Mouse (Mus musculus): Measurements from ENCODE around the gene Shc2.

The Shc2 gene

GRCm38 (mm10) chr10:79580356-79580755 is 57.4 kb downstream of the Shc2 start:
- DNase-seq (ENCODE audit: low read depth), result no peak

GRCm38 (mm10) chr10:79579781-79580180 is 57.9 kb downstream of the Shc2 start:
- no peak for DNase-seq (ENCODE audit: low read depth)

- DNase-seq (ENCODE audit: low read depth), result no peak
These were observed 58.8 kb downstream of the Shc2 start for GRCm38 (mm10) chr10:79578891-79579290.

GRCm38 (mm10) chr10:79578276-79578675 is 59.4 kb downstream of the Shc2 start:
- DNase-seq (ENCODE audit: low read depth), result no peak

- no peak for DNase-seq (ENCODE audit: low read depth)
These were observed 60.3 kb downstream of the Shc2 start for GRCm38 (mm10) chr10:79577376-79577775.

- no peak for DNase-seq (ENCODE audit: low read depth)
These were observed 62.0 kb downstream of the Shc2 start for GRCm38 (mm10) chr10:79575754-79576153.

- DNase-seq (ENCODE audit: low read depth), result no peak
These were observed 62.9 kb downstream of the Shc2 start for GRCm38 (mm10) chr10:79574796-79575195.

- no peak for DNase-seq (ENCODE audit: low read depth)
These were observed 63.4 kb downstream of the Shc2 start for GRCm38 (mm10) chr10:79574350-79574749.

- no peak for DNase-seq (ENCODE audit: low read depth)
These were observed 64.1 kb downstream of the Shc2 start for GRCm38 (mm10) chr10:79573611-79574010.

- peak; percentile 13 for DNase-seq (ENCODE audit: low read depth)
These were observed 66.4 kb downstream of the Shc2 start for GRCm38 (mm10) chr10:79571314-79571713.

- DNase-seq (ENCODE audit: low read depth), result no peak
These were observed 67.8 kb downstream of the Shc2 start for GRCm38 (mm10) chr10:79569921-79570320.

All from induced T-regulatory cell, adult 2 months (primary cell).